Mouse (Mus musculus) lung, postnatal 0 days (tissue): ENCODE measurements around the gene Obox1. TPM values are rescaled to one million over a fixed set of nuclear protein-coding genes. Genes with fewer than 3 reads are reported as not detected.
"Not testable (repeated sequence)": the region's sequence is repeated elsewhere in the genome, so short reads cannot be mapped to it uniquely, and the experiment has no call there.

Experiments
- ATAC-seq: fragments of 200-750 bp; cut with Nextera tagmentation; 2 replicates; pipeline ENCODE4 v1.8.0; 2017; ENCODE audit warnings: moderate library complexity
- DNase-seq: peaks from one replicate; pipeline ENCODE4 v3.0.0-alpha.2; 2016; ENCODE audit warnings: low spot score
- H3K27ac ChIP-seq: fragments of 300-500 bp; sonication (generic); 2 replicates; pipeline ENCODE4 v1.5.1; 2014; ENCODE audit warnings: antibody characterized with exemption, mild to moderate bottlenecking, low read length, mixed read lengths
- H3K27me3 ChIP-seq: fragments of 300-500 bp; sonication (generic); replicated peaks from 2 replicates; pipeline ENCODE4 v1.6.1; 2014; ENCODE audit warnings: low read length, mixed read lengths; ENCODE audit not compliant: insufficient read depth
- H3K36me3 ChIP-seq: fragments of 300-500 bp; sonication (generic); 2 replicates; pipeline ENCODE4 v1.6.1; 2014; ENCODE audit warnings: low read length, mixed read lengths; ENCODE audit not compliant: insufficient read depth
- H3K4me1 ChIP-seq: fragments of 300-500 bp; sonication (generic); 2 replicates; pipeline ENCODE4 v1.6.1; 2014; ENCODE audit warnings: antibody characterized with exemption, low read depth, low read length, mixed read lengths; ENCODE audit not compliant: insufficient read depth
- H3K4me2 ChIP-seq: fragments of 300-500 bp; sonication (generic); replicated peaks from 2 replicates; pipeline ENCODE4 v1.6.1; 2014; ENCODE audit warnings: low read depth, mild to moderate bottlenecking, low read length, moderate library complexity, mixed read lengths
- H3K4me3 ChIP-seq: fragments of 300-500 bp; sonication (generic); 2 replicates; pipeline ENCODE4 v1.5.1; 2014; ENCODE audit warnings: low read depth, low read length
- H3K9ac ChIP-seq: fragments of 300-500 bp; sonication (generic); replicated peaks from 2 replicates; pipeline ENCODE4 v1.6.1; 2014; ENCODE audit warnings: low read depth, mild to moderate bottlenecking
- H3K9me3 ChIP-seq: fragments of 300-500 bp; sonication (generic); 2 replicates; pipeline ENCODE4 v1.6.1; 2016; ENCODE audit warnings: low read length, mixed read lengths
- WGBS: fragments of 180-500 bp; shearing (Covaris S2); extraction: QIAGEN DNeasy Blood & Tissue Kit; methylation state at CpG from one replicate; pipeline ENCODE4 v1.1.7; 2014; 5-methylcytosine and 5-hydroxymethylcytosine counted together
- polyA plus RNA-seq: library from polyadenylated mRNA; unstranded; fragments of >200 nt; fragmentation: Nextera tagmentation; extraction: Ambion mirVana; gene quantifications from 2 replicates; pipeline ENCODE4 v1.2.1, GENCODE M21; 2015

The Obox1 gene
- polyA plus RNA-seq: not detected in 2 replicates

DNA sequence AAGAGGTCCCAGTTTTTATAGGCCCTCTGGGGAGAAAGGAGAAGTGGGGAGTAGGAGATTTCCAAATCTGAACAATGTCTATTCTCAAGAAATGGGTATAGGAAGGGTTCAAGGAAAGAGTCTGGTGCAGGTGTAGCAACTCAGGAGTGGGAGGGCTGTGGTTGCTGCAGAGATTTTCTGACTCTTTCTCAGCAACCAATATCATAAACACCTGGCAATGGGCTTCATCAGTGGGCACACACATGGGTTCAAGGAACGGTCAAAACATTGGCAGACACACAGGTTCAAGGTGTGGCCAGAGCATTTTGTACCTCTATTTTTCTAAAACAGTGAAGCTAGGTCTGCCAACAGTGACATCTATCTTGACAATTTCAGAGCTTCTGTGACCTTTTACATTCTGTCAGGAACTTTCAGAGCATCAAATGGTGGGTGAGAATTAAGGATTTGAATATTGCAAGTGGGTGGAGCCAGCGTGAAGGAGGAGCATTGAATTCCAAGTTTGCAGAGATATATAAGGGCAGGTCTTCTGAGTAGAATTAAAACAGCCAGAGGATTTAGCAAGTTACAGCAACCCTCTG, at the start of gene Obox1, which contains the start of gene Obox2:
Gene Obox1 (plus strand): TSS at position 528 of the 578 bp plus-strand sequence.
Gene Obox2 (plus strand): TSS at position 301 of the 578 bp plus-strand sequence.
- H3K9ac ChIP-seq, H3K4me3 ChIP-seq, H3K4me1 ChIP-seq, DNase-seq, H3K4me2 ChIP-seq, H3K27me3 ChIP-seq, H3K36me3 ChIP-seq, H3K27ac ChIP-seq, ATAC-seq, H3K9me3 ChIP-seq: not testable (repeated sequence)
- WGBS: no CpG with 5 or more reads among the region's 2 CpGs

DNA sequence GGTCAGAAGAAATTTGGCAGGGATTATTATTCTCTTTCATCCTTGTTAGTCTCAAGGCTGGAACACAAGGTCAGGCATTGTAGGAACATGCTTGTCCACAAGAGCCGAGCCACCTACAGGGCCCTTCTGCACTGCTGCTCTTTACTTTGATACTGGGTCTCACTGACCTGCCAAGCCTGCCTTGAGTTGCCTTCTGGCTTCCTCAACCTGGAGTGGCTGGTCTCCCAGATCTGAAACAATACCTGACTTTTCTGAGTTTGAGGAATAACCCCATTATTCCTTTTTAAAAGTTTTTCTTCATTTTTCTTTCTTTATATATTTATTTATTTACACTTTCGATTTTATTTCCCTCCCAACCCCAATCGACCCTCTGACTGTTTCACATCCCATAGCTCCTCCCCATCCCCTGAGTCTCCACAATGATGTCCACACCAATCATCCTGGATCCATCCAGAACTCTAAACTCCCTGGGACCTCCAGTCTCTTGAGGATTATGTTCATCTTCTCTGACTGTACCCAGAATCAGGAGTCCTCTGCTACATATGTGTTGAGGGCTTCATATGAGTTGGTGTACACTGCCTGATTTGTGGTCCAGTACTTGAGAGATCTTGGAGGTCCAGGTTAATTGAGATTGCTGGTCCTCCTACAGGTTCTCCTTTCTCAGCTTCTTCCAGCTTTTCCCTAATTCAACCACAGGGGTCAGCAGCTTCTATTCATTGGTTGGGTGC, 10.6 kb downstream of the Obox1 start:
- DNase-seq, H3K4me1 ChIP-seq, H3K9ac ChIP-seq, H3K9me3 ChIP-seq, H3K4me3 ChIP-seq, H3K4me2 ChIP-seq, H3K36me3 ChIP-seq, H3K27ac ChIP-seq, H3K27me3 ChIP-seq, ATAC-seq: not testable (repeated sequence)
- 59% methylated on average over 3 of the region's 3 CpGs for WGBS

DNA sequence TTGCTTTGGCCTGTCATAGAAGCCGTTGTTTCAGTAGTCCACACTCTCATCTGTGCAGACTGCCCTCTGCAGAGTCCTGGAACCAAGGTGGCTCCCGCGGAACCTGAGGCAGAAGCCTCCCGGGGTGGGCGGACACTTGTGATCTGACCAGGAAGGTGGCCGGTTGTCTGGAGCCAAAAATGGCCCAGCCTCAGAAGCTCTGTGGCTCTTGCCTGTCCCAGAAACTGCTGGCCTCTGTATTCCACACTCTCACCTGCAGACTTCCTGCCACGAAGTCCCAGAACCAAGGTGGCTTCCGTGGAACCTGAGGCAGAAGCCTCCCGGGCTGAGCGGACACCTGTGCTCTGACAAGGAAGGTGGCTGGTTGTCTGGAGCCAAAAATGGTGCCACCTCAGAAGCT, 18.1 kb downstream of the Obox1 start:
- H3K4me2 ChIP-seq, H3K4me3 ChIP-seq, H3K27ac ChIP-seq, H3K9me3 ChIP-seq, ATAC-seq, H3K27me3 ChIP-seq, H3K36me3 ChIP-seq, H3K9ac ChIP-seq, DNase-seq, H3K4me1 ChIP-seq: not testable (repeated sequence)
- 87% methylated on average over 10 of the region's 10 CpGs for WGBS

DNA sequence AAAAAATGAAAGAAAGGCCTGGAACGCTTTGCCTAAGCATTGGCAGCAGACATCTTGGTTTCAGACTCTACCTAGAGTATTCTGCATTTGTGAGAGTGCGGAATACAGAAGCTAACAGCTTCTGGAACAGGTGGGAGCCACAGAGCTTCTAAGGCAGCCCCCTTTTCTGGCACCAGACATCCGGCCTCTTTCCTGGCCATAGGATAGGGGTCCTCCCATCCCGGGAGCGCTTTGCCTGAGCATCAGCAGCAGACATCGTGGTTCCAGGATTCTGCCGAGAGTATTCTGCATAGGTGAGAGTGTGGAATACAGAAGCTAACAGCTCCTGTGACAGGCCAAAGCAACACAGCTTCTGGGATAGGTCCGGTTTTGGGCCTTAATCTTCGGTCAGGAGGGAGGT, 29.3 kb downstream of the Obox1 start:
- 81% methylated on average over 8 of the region's 9 CpGs for WGBS
- not testable (repeated sequence) for ATAC-seq, H3K9ac ChIP-seq

DNA sequence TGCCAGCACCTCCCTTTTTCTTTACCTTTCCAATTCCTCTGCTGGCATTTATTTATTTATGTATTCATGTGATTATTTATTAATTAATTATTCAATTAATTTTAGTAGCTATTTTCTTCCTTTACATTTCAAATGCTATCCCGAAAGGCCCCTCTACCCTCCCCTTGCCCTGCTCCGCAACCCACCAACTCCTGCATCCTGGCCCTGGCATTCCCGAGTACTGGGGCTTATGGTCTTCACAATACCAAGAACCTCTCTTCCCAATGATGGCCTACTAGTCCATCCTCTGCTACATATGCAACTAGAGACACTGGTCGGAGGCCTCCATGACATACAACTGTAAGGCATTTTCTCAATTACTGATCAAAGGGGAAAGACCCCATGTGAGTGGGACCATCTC, 36.8 kb downstream of the Obox1 start:
- not testable (repeated sequence) for H3K9me3 ChIP-seq, H3K27me3 ChIP-seq, DNase-seq, H3K4me3 ChIP-seq, H3K27ac ChIP-seq, H3K9ac ChIP-seq, ATAC-seq, H3K4me2 ChIP-seq, H3K36me3 ChIP-seq, H3K4me1 ChIP-seq
- WGBS: 82% methylated on average over 3 of the region's 4 CpGs

More for the DNA sequence above, 29.3 kb downstream of the Obox1 start:
- H3K4me3 ChIP-seq, H3K9me3 ChIP-seq, H3K36me3 ChIP-seq, H3K4me2 ChIP-seq, H3K27me3 ChIP-seq, DNase-seq, H3K27ac ChIP-seq, H3K4me1 ChIP-seq: not testable (repeated sequence)

DNA sequence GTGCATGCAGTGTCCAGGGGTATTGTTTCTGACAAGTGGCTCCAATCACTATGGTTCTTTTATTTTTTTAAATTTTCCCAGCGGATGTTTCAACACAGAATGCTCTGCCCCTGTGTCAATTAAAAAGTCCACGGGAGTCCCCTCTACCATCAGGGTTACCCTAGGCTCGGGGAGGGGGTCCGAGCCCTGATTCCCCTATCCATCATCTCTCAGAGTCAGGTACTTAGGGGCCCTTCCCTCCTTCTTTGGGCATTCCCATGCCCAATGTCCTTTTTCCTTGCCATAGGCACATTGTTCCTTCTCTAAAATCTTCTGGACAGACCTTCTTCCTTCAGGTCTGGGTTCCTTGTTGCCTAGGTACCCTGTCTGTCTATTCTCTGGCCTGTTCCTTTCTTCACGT, 120.7 kb downstream of the Obox1 start:
- 68% methylated on average over 4 of the region's 5 CpGs for WGBS
- not testable (repeated sequence) for H3K36me3 ChIP-seq, H3K9ac ChIP-seq, H3K4me1 ChIP-seq, H3K27me3 ChIP-seq, H3K9me3 ChIP-seq, H3K4me3 ChIP-seq, H3K27ac ChIP-seq, H3K4me2 ChIP-seq, ATAC-seq
- peak; percentile 3 for DNase-seq

Other genes starting within 250 kb of the Obox1 start
- not detected in 2 replicates for gene Obox2, start 227 bp upstream of the Obox1 start, polyA plus RNA-seq